Mouse (Mus musculus) MEL (cell line): ENCODE measurements around the gene Gmpr2.

Experiments
- EP300 ChIP-seq, 2 experiments: IDR thresholded peaks; 2 replicates each; pipeline ENCODE4 v1.6.1; 2011; ENCODE audit warnings: improper control_type of control experiment in 2 of 2, low read length in 2 of 2, low read depth in 1 of 2, mild to moderate bottlenecking in 1 of 2
- GABPA ChIP-seq: IDR thresholded peaks from 2 replicates; pipeline ENCODE4 v1.6.1; 2012; ENCODE audit warnings: low read depth, mild to moderate bottlenecking, inconsistent platforms, low read length, improper control_type of control experiment, moderate library complexity
- MAZ ChIP-seq: IDR thresholded peaks from 2 replicates; pipeline ENCODE4 v1.6.1; 2012; ENCODE audit warnings: low read depth, mild to moderate bottlenecking, inconsistent platforms, low read length, improper control_type of control experiment
- MEF2A ChIP-seq: IDR thresholded peaks from 2 replicates; pipeline ENCODE4 v1.6.1; 2014; ENCODE audit warnings: low read depth, mild to moderate bottlenecking, inconsistent platforms, low read length, improper control_type of control experiment; ENCODE audit not compliant: poor library complexity, insufficient replicate concordance, severe bottlenecking; ENCODE audit errors: extremely low read depth
- POLR2A ChIP-seq, 2 experiments: IDR thresholded peaks; 2 replicates each; pipeline ENCODE4 v1.6.1; 2011 to 2012; ENCODE audit warnings: low read length in 2 of 2, mild to moderate bottlenecking in 2 of 2, control low read depth in 1 of 2, improper control_type of control experiment in 1 of 2, low read depth in 1 of 2, moderate library complexity in 1 of 2; ENCODE audit not compliant: control insufficient read depth in 1 of 2, insufficient read depth in 1 of 2, poor library complexity in 1 of 2

- TF ChIP-seq EP300 (IDR thresholded peaks at IDR 0.05; ENCODE audit: low read depth in 1 of 2, low read length in 2 of 2) (no peak), MEF2A (no peak), POLR2A (IDR thresholded peaks at IDR 0.05; ENCODE audit: control insufficient read depth in 1 of 2, insufficient read depth in 1 of 2, low read depth in 1 of 2, low read length in 2 of 2, poor library complexity in 1 of 2) (no peak), MAZ (no peak), GABPA (no peak)
Measured at GRCm38 (mm10) chr14:55701131-55701530, 29.4 kb downstream of the Gmpr2 start.
